Comparison of ENCODE assay signal across 13 mouse cellular contexts in genomic region chr2:41264228-41264587, GRCm38 (mm10).
DNase-seq lines count a peak whose midpoint lies in the region; ATAC-seq and TF ChIP-seq lines count a peak whose summit lies in the region.
"Had no signal": no experiment of that assay in that cellular context is flagged by ENCODE, and none has a peak within 500 bp of the region (broad histone marks: within the 10 kb centered on the region; RNA-seq: fewer than 3 reads in every experiment).

No protein-coding gene starts in this region.

- H3K27ac ChIP-seq in forebrain, postnatal 0 days (ENCODE audit: low read depth, low read length): no peak overlapping the region
- peak overlapping the region; percentile 66 for H3K27ac ChIP-seq in midbrain, embryonic 12.5 days (replicated peaks)
- H3K27ac ChIP-seq: heart, embryonic 10.5 days had no signal

- H3K36me3 ChIP-seq in forebrain, postnatal 0 days (ENCODE audit: insufficient read depth): no peaks in the 10 kb centered on the region
- H3K36me3 ChIP-seq in midbrain, embryonic 12.5 days: no peaks in the 10 kb centered on the region
- H3K36me3 ChIP-seq: heart, embryonic 10.5 days had no signal

- H3K27me3 ChIP-seq in forebrain, postnatal 0 days (ENCODE audit: insufficient read depth, low read length): no peaks in the 10 kb centered on the region
- no peaks in the 10 kb centered on the region for H3K27me3 ChIP-seq in midbrain, embryonic 12.5 days
- H3K27me3 ChIP-seq: CH12.LX had no signal

- peak; percentile 84 for ATAC-seq in forebrain, postnatal 0 days
- peak; percentile 91 for ATAC-seq in midbrain, embryonic 12.5 days (ENCODE audit: low FRiP score, low read depth)

- no peak for TF ChIP-seq CTCF in forebrain, postnatal 0 days (IDR thresholded peaks at IDR 0.05; ENCODE audit: low read depth)

- no peaks in the 10 kb centered on the region for H3K9me3 ChIP-seq in forebrain, postnatal 0 days (ENCODE audit: low read length)
- no peaks in the 10 kb centered on the region for H3K9me3 ChIP-seq in midbrain, embryonic 12.5 days
- H3K9me3 ChIP-seq: heart, embryonic 10.5 days had no signal

- H3K4me1 ChIP-seq in forebrain, postnatal 0 days (ENCODE audit: insufficient read depth): no peaks in the 10 kb centered on the region
- 0 out of 2 replicates have a peak, but pooled peaks cover 6% of the 10 kb centered on the region for H3K4me1 ChIP-seq in midbrain, embryonic 12.5 days
- H3K4me1 ChIP-seq: heart, embryonic 10.5 days had no signal

- 20% methylated on average over 8 of the region's 8 CpGs for WGBS in forebrain, postnatal 0 days
- WGBS in midbrain, embryonic 12.5 days: 34% methylated on average over 8 of the region's 8 CpGs

- 0 out of 2 replicates have a peak overlapping the region, but pooled peaks have one; percentile 6 for H3K9ac ChIP-seq in forebrain, postnatal 0 days
- no peak overlapping the region; the same call in 1 of the 2 replicates for H3K9ac ChIP-seq in midbrain, embryonic 12.5 days (replicated peaks)

- DNase-seq in right cerebral cortex, postnatal 10 days (ENCODE audit: low spot score in 2 of 2): peak; percentile 37 to 44
- DNase-seq in right cerebral cortex, postnatal 14 days: no peak
- DNase-seq in forebrain, postnatal 0 days: peak; percentile 16
- DNase-seq in lung, postnatal 10 days: no peak
- no peak for DNase-seq in natural killer cell, adult 2 months (ENCODE audit: low spot score in 2 of 2)
- DNase-seq in yolk sac, embryonic 10.5 days (ENCODE audit: low spot score): no peak
- DNase-seq in heart, adult 8-10 months (ENCODE audit: low spot score): no peak
- DNase-seq: cerebellum, adult 9-11 months; liver had no signal

- no peak overlapping the region for H3K4me3 ChIP-seq in forebrain, postnatal 0 days (ENCODE audit: low read depth, low read length)
- H3K4me3 ChIP-seq in midbrain, embryonic 12.5 days: no peak overlapping the region
- H3K4me3 ChIP-seq: erythroblast, embryonic 14.5 days; heart, embryonic 10.5 days had no signal

- no peak overlapping the region for H3K4me2 ChIP-seq in forebrain, postnatal 0 days (ENCODE audit: low read depth)
- no peak overlapping the region for H3K4me2 ChIP-seq in midbrain, embryonic 12.5 days (replicated peaks)

Comparison
In these comparisons a context has a peak if more than half of its experiments do, and no peak if none do; other contexts are left out.
1. DNase-seq: peak in right cerebral cortex, postnatal 10 days (2 of 2) and forebrain, postnatal 0 days (single experiment); none in right cerebral cortex, postnatal 14 days (single experiment), lung, postnatal 10 days (single experiment), natural killer cell, adult 2 months (0 of 2), yolk sac, embryonic 10.5 days (single experiment) and heart, adult 8-10 months (single experiment).